Mouse (Mus musculus): ENCODE measurements around the gene Ppfia4. TPM values are rescaled to one million over a fixed set of nuclear protein-coding genes. Genes with fewer than 3 reads are reported as not detected.

Gene Ppfia4
- polyA plus RNA-seq, 1 experiment from 2014 or later, result 16.4 TPM

GRCm38 (mm10) chr1:134360656-134361055, 27.9 kb upstream of the Ppfia4 start:
- 83% methylated on average over 7 of the region's 7 CpGs for WGBS
- no peak overlapping the region for H3K27ac ChIP-seq (ENCODE audit: low read length)
- H3K9me3 ChIP-seq (ENCODE audit: control insufficient read depth, low read length), result no peaks in the 10 kb centered on the region
- H3K27me3 ChIP-seq (replicated peaks; ENCODE audit: control insufficient read depth, insufficient read depth, low read length), result no peaks in the 10 kb centered on the region
- H3K4me3 ChIP-seq (replicated peaks; ENCODE audit: low read length), result peak overlapping the region; percentile 96
- peaks cover 14% of the 10 kb centered on the region for H3K4me1 ChIP-seq (replicated peaks; ENCODE audit: control insufficient read depth, insufficient read depth, low read length)
- peaks cover 16% of the 10 kb centered on the region for H3K36me3 ChIP-seq (ENCODE audit: control insufficient read depth, insufficient read depth)
- no peak for ATAC-seq
- H3K9ac ChIP-seq (replicated peaks; ENCODE audit: low read depth, low read length), result no peak overlapping the region
- peak overlapping the region; percentile 94 for H3K4me2 ChIP-seq (ENCODE audit: low read length)

GRCm38 (mm10) chr1:134357461-134357860, 24.7 kb upstream of the Ppfia4 start:
- ATAC-seq, result no peak

GRCm38 (mm10) chr1:134353326-134353725, 20.6 kb upstream of the Ppfia4 start:
- Histone ChIP-seq H3K9me3 (ENCODE audit: control insufficient read depth, low read length) (no peaks in the 10 kb centered on the region), H3K9ac (replicated peaks; ENCODE audit: low read depth, low read length) (no peak overlapping the region), H3K4me3 (replicated peaks; ENCODE audit: low read length) (no peak overlapping the region), H3K4me1 (replicated peaks; ENCODE audit: control insufficient read depth, insufficient read depth, low read length) (no peaks in the 10 kb centered on the region), H3K27ac (ENCODE audit: low read length) (no peak overlapping the region), H3K27me3 (replicated peaks; ENCODE audit: control insufficient read depth, insufficient read depth, low read length) (no peaks in the 10 kb centered on the region), H3K4me2 (ENCODE audit: low read length) (no peak overlapping the region), H3K36me3 (ENCODE audit: control insufficient read depth, insufficient read depth) (peaks cover 62% of the 10 kb centered on the region)
- 92% methylated on average over 2 of the region's 2 CpGs for WGBS
- no peak for ATAC-seq

More at GRCm38 (mm10) chr1:134357461-134357860, 24.7 kb upstream of the Ppfia4 start:
- H3K27ac ChIP-seq (ENCODE audit: low read length), result no peak overlapping the region
- H3K4me3 ChIP-seq (replicated peaks; ENCODE audit: low read length), result no peak overlapping the region
- peaks cover 14% of the 10 kb centered on the region for H3K4me1 ChIP-seq (replicated peaks; ENCODE audit: control insufficient read depth, insufficient read depth, low read length)
- H3K27me3 ChIP-seq (replicated peaks; ENCODE audit: control insufficient read depth, insufficient read depth, low read length), result no peaks in the 10 kb centered on the region
- H3K4me2 ChIP-seq (ENCODE audit: low read length), result no peak overlapping the region
- no peaks in the 10 kb centered on the region for H3K9me3 ChIP-seq (ENCODE audit: control insufficient read depth, low read length)
- no peak overlapping the region for H3K9ac ChIP-seq (replicated peaks; ENCODE audit: low read depth, low read length)
- H3K36me3 ChIP-seq (ENCODE audit: control insufficient read depth, insufficient read depth), result peaks cover 42% of the 10 kb centered on the region
- 92% methylated on average over 4 of the region's 4 CpGs for WGBS

- H3K27ac ChIP-seq (ENCODE audit: low read length), result no peak overlapping the region
- WGBS, result 91% methylated on average over 9 of the region's 9 CpGs
These were observed 15.1 kb upstream of the Ppfia4 start for GRCm38 (mm10) chr1:134347791-134348190.

GRCm38 (mm10) chr1:134345075-134345474, 12.3 kb upstream of the Ppfia4 start:
- Histone ChIP-seq H3K36me3 (ENCODE audit: control insufficient read depth, insufficient read depth) (peaks cover 21% of the 10 kb centered on the region), H3K9ac (replicated peaks; ENCODE audit: low read depth, low read length) (no peak overlapping the region)
- no peak for ATAC-seq

More at GRCm38 (mm10) chr1:134347791-134348190, 15.1 kb upstream of the Ppfia4 start:
- peaks cover 45% of the 10 kb centered on the region for H3K36me3 ChIP-seq (ENCODE audit: control insufficient read depth, insufficient read depth)
- H3K27me3 ChIP-seq (replicated peaks; ENCODE audit: control insufficient read depth, insufficient read depth, low read length), result no peaks in the 10 kb centered on the region
- no peak for ATAC-seq
- no peaks in the 10 kb centered on the region for H3K9me3 ChIP-seq (ENCODE audit: control insufficient read depth, low read length)
- peaks cover 5% of the 10 kb centered on the region; the same call in 1 of the 2 replicates for H3K4me1 ChIP-seq (replicated peaks; ENCODE audit: control insufficient read depth, insufficient read depth, low read length)
- no peak overlapping the region for H3K4me3 ChIP-seq (replicated peaks; ENCODE audit: low read length)
- no peak overlapping the region for H3K4me2 ChIP-seq (ENCODE audit: low read length)
- no peak overlapping the region for H3K9ac ChIP-seq (replicated peaks; ENCODE audit: low read depth, low read length)

GRCm38 (mm10) chr1:134344005-134344950, 11.6 kb upstream of the Ppfia4 start:
- H3K36me3 ChIP-seq (ENCODE audit: control insufficient read depth, insufficient read depth), result peaks cover 16% of the 10 kb centered on the region
- H3K4me3 ChIP-seq (replicated peaks; ENCODE audit: low read length), result peak overlapping the region; percentile 54
- H3K9me3 ChIP-seq (ENCODE audit: control insufficient read depth, low read length), result no peaks in the 10 kb centered on the region
- 0 out of 2 replicates have a peak overlapping the region, but pooled peaks have one; percentile 31 for H3K27ac ChIP-seq (ENCODE audit: low read length)
- H3K4me1 ChIP-seq (replicated peaks; ENCODE audit: control insufficient read depth, insufficient read depth, low read length), result peaks cover 5% of the 10 kb centered on the region; the same call in 1 of the 2 replicates
- H3K4me2 ChIP-seq (ENCODE audit: low read length), result peak overlapping the region; percentile 60
- ATAC-seq, result peak; percentile 92
- no peaks in the 10 kb centered on the region for H3K27me3 ChIP-seq (replicated peaks; ENCODE audit: control insufficient read depth, insufficient read depth, low read length)
- 2% methylated on average over 53 of the region's 54 CpGs for WGBS
- H3K9ac ChIP-seq (replicated peaks; ENCODE audit: low read depth, low read length), result peak overlapping the region; percentile 50

More at GRCm38 (mm10) chr1:134345075-134345474, 12.3 kb upstream of the Ppfia4 start:
- Histone ChIP-seq H3K27me3 (replicated peaks; ENCODE audit: control insufficient read depth, insufficient read depth, low read length) (no peaks in the 10 kb centered on the region), H3K4me1 (replicated peaks; ENCODE audit: control insufficient read depth, insufficient read depth, low read length) (peaks cover 5% of the 10 kb centered on the region; the same call in 1 of the 2 replicates), H3K9me3 (ENCODE audit: control insufficient read depth, low read length) (no peaks in the 10 kb centered on the region), H3K4me2 (ENCODE audit: low read length) (peak overlapping the region; percentile 60), H3K27ac (ENCODE audit: low read length) (0 out of 2 replicates have a peak overlapping the region, but pooled peaks have one; percentile 31), H3K4me3 (replicated peaks; ENCODE audit: low read length) (peak overlapping the region; percentile 54)
- 74% methylated on average over 4 of the region's 4 CpGs for WGBS

- H3K27me3 ChIP-seq (replicated peaks; ENCODE audit: control insufficient read depth, insufficient read depth, low read length), result no peaks in the 10 kb centered on the region
- H3K4me1 ChIP-seq (replicated peaks; ENCODE audit: control insufficient read depth, insufficient read depth, low read length), result peaks cover 5% of the 10 kb centered on the region; the same call in 1 of the 2 replicates
- H3K36me3 ChIP-seq (ENCODE audit: control insufficient read depth, insufficient read depth), result peaks cover 14% of the 10 kb centered on the region
- peak overlapping the region; percentile 50; the same call in 1 of the 2 replicates for H3K9ac ChIP-seq (replicated peaks; ENCODE audit: low read depth, low read length)
- no peaks in the 10 kb centered on the region for H3K9me3 ChIP-seq (ENCODE audit: control insufficient read depth, low read length)
- 2% methylated on average over 2 of the region's 2 CpGs for WGBS
- peak overlapping the region; percentile 60 for H3K4me2 ChIP-seq (ENCODE audit: low read length)
- no peak overlapping the region for H3K27ac ChIP-seq (ENCODE audit: low read length)
- peak overlapping the region; percentile 54 for H3K4me3 ChIP-seq (replicated peaks; ENCODE audit: low read length)
- no peak for ATAC-seq
These were observed 10.8 kb upstream of the Ppfia4 start for GRCm38 (mm10) chr1:134343567-134343966.

- Histone ChIP-seq H3K4me3 (replicated peaks; ENCODE audit: low read length) (no peak overlapping the region), H3K27ac (ENCODE audit: low read length) (no peak overlapping the region), H3K36me3 (ENCODE audit: control insufficient read depth, insufficient read depth) (peaks cover 14% of the 10 kb centered on the region), H3K9me3 (ENCODE audit: control insufficient read depth, low read length) (no peaks in the 10 kb centered on the region), H3K27me3 (replicated peaks; ENCODE audit: control insufficient read depth, insufficient read depth, low read length) (no peaks in the 10 kb centered on the region), H3K4me1 (replicated peaks; ENCODE audit: control insufficient read depth, insufficient read depth, low read length) (peaks cover 5% of the 10 kb centered on the region; the same call in 1 of the 2 replicates), H3K4me2 (ENCODE audit: low read length) (peak overlapping the region; percentile 60), H3K9ac (replicated peaks; ENCODE audit: low read depth, low read length) (no peak overlapping the region)
- no peak for ATAC-seq
- WGBS, result 75% methylated on average over 8 of the region's 8 CpGs
These were observed 10.1 kb upstream of the Ppfia4 start for GRCm38 (mm10) chr1:134342781-134343310.

- 72% methylated on average over 2 of the region's 2 CpGs for WGBS
- no peak overlapping the region for H3K27ac ChIP-seq (ENCODE audit: low read length)
- ATAC-seq, result no peak
- no peaks in the 10 kb centered on the region for H3K9me3 ChIP-seq (ENCODE audit: control insufficient read depth, low read length)
- H3K36me3 ChIP-seq (ENCODE audit: control insufficient read depth, insufficient read depth), result peaks cover 9% of the 10 kb centered on the region
- no peaks in the 10 kb centered on the region for H3K27me3 ChIP-seq (replicated peaks; ENCODE audit: control insufficient read depth, insufficient read depth, low read length)
- no peak overlapping the region for H3K9ac ChIP-seq (replicated peaks; ENCODE audit: low read depth, low read length)
- peaks cover 5% of the 10 kb centered on the region; the same call in 1 of the 2 replicates for H3K4me1 ChIP-seq (replicated peaks; ENCODE audit: control insufficient read depth, insufficient read depth, low read length)
- H3K4me2 ChIP-seq (ENCODE audit: low read length), result no peak overlapping the region
- no peak overlapping the region for H3K4me3 ChIP-seq (replicated peaks; ENCODE audit: low read length)
These were observed 9.5 kb upstream of the Ppfia4 start for GRCm38 (mm10) chr1:134342278-134342664.

All from forebrain, embryonic 16.5 days (tissue).